Mouse (Mus musculus) c-Kit-positive CD71-positive TER-119-positive erythroid progenitor cells, embryonic 14.5 days (primary cell): ENCODE measurements around the gene Taar8c.

Experiments used
- DNase-seq: peaks from one replicate; pipeline ENCODE4 v3.0.0-alpha.2; 2013; ENCODE audit warnings: low spot score

Gene Taar8c

DNA sequence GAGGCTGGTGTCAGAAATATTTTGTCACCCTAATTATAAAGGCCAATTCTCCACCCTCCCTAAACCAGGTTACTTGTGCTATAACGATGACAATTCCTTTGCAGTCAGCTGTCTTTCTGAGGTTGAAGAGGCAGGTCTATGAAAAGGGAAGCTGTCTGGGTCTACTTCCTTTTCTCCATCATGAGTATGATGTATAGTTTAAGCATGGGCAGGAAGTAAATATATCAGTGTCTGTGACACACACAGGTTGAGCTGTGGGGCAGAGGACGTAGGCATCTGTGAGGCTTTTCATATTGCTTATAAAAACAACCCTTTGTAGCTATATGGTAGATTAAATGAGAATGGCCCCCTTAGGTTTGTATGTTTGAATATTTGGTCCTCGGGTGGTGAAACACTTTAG, 42.7 kb downstream of the Taar8c start:
- DNase-seq: no peak

GRCm38 (mm10) chr10:24052039-24052438, 49.7 kb downstream of the Taar8c start:
- no peak for DNase-seq
